Mouse (Mus musculus) layer of hippocampus, adult 2 months (tissue): ENCODE data around the gene Kcnj12. TPM values are rescaled to one million over a fixed set of nuclear protein-coding genes. Genes with fewer than 3 reads are reported as not detected.
A peak's percentile ranks its signal among the peaks of the same experiment; 100 is the strongest.

Source experiments
- DNase-seq, 2 experiments: peaks; one replicate each; pipeline ENCODE4 v3.0.0; 2022; ENCODE audit warnings: low spot score in 2 of 2
- H3K27ac ChIP-seq: fragments of 200-600 bp; 2 replicates; pipeline ENCODE4 v1.8.1; 2022
- H3K4me3 ChIP-seq: fragments of 200-600 bp; 2 replicates; pipeline ENCODE4 v1.8.1; 2022; ENCODE audit warnings: mild to moderate bottlenecking
- CTCF ChIP-seq: fragments of 200-600 bp; conservative IDR thresholded peaks from 2 replicates; pipeline ENCODE4 v1.8.1; 2022; ENCODE audit warnings: antibody characterized with exemption, mild to moderate bottlenecking, moderate library complexity
- total RNA-seq, 2 experiments: library from RNA; stranded (reverse); gene quantifications; 2 replicates each; pipeline ENCODE4 v1.2.3; 2021

Gene Kcnj12
- total RNA-seq, 2 experiments from 2014 or later = 5.2 to 7.4 TPM

- TF ChIP-seq CTCF = no peak
Observed at GRCm38 (mm10) chr11:61044741-61045140, 22.4 kb downstream of the Kcnj12 start.

GRCm38 (mm10) chr11:61047441-61047840 is 25.1 kb downstream of the Kcnj12 start:
- TF ChIP-seq CTCF = no peak
- Histone ChIP-seq H3K27ac (no peak overlapping the region), H3K4me3 (no peak overlapping the region)
- DNase-seq = no peak

More at GRCm38 (mm10) chr11:61044741-61045140, 22.4 kb downstream of the Kcnj12 start:
- DNase-seq = no peak
- Histone ChIP-seq H3K4me3 (no peak overlapping the region), H3K27ac (no peak overlapping the region)

- no peak for DNase-seq
- H3K4me3 ChIP-seq = no peak overlapping the region
- no peak for TF ChIP-seq CTCF
- H3K27ac ChIP-seq = no peak overlapping the region
Observed at GRCm38 (mm10) chr11:61051151-61051550, 28.8 kb downstream of the Kcnj12 start.

- no peak for TF ChIP-seq CTCF
- H3K4me3 ChIP-seq = no peak overlapping the region
- DNase-seq = no peak
- no peak overlapping the region for H3K27ac ChIP-seq
Observed at GRCm38 (mm10) chr11:61056871-61057270, 34.5 kb downstream of the Kcnj12 start.

GRCm38 (mm10) chr11:61059691-61060457 is 37.5 kb downstream of the Kcnj12 start:
- TF ChIP-seq CTCF = no peak

GRCm38 (mm10) chr11:61060634-61061033 is 38.3 kb downstream of the Kcnj12 start:
- Histone ChIP-seq H3K4me3 (no peak overlapping the region), H3K27ac (no peak overlapping the region)
- no peak for TF ChIP-seq CTCF
- no peak for DNase-seq

More at GRCm38 (mm10) chr11:61059691-61060457, 37.5 kb downstream of the Kcnj12 start:
- no peak for DNase-seq
- Histone ChIP-seq H3K27ac (no peak overlapping the region), H3K4me3 (no peak overlapping the region)

GRCm38 (mm10) chr11:61062548-61063461 is 40.4 kb downstream of the Kcnj12 start:
- peak; percentile 16 to 47 for DNase-seq
- Histone ChIP-seq H3K4me3 (no peak overlapping the region), H3K27ac (no peak overlapping the region)
- 0 out of 2 replicates have a peak, but pooled peaks have one; percentile 10 for TF ChIP-seq CTCF

GRCm38 (mm10) chr11:61063503-61063902 is 41.1 kb downstream of the Kcnj12 start:
- Histone ChIP-seq H3K4me3 (no peak overlapping the region), H3K27ac (no peak overlapping the region)
- no peak for TF ChIP-seq CTCF
- no peak for DNase-seq

GRCm38 (mm10) chr11:61065620-61066019 is 43.3 kb downstream of the Kcnj12 start:
- no peak overlapping the region for H3K4me3 ChIP-seq
- no peak for TF ChIP-seq CTCF
- H3K27ac ChIP-seq = no peak overlapping the region
- DNase-seq = no peak

- no peak for DNase-seq
- TF ChIP-seq CTCF = no peak
- Histone ChIP-seq H3K4me3 (no peak overlapping the region), H3K27ac (no peak overlapping the region)
Observed at GRCm38 (mm10) chr11:61067133-61067835, 44.9 kb downstream of the Kcnj12 start.

GRCm38 (mm10) chr11:61068866-61069265 is 46.5 kb downstream of the Kcnj12 start:
- DNase-seq = peak; percentile 36 to 53
- no peak for TF ChIP-seq CTCF
- no peak overlapping the region for H3K4me3 ChIP-seq
- no peak overlapping the region for H3K27ac ChIP-seq

GRCm38 (mm10) chr11:61069645-61070044 is 47.3 kb downstream of the Kcnj12 start:
- Histone ChIP-seq H3K27ac (no peak overlapping the region), H3K4me3 (no peak overlapping the region)
- no peak for DNase-seq
- no peak for TF ChIP-seq CTCF

GRCm38 (mm10) chr11:61074646-61075317 is 52.4 kb downstream of the Kcnj12 start:
- Histone ChIP-seq H3K27ac (no peak overlapping the region), H3K4me3 (no peak overlapping the region)
- no peak for DNase-seq
- no peak for TF ChIP-seq CTCF
